Mouse (Mus musculus): ENCODE results near the gene Naip1.
"Not testable (repeated sequence)": the region's sequence is repeated elsewhere in the genome, so short reads cannot be mapped to it uniquely, and the experiment has no call there.

Naip1 gene

GRCm38 (mm10) chr13:100391021-100391420 lies 61.6 kb downstream of the Naip1 start:
- not testable (repeated sequence) for DNase-seq (ENCODE audit: low spot score)

DNA sequence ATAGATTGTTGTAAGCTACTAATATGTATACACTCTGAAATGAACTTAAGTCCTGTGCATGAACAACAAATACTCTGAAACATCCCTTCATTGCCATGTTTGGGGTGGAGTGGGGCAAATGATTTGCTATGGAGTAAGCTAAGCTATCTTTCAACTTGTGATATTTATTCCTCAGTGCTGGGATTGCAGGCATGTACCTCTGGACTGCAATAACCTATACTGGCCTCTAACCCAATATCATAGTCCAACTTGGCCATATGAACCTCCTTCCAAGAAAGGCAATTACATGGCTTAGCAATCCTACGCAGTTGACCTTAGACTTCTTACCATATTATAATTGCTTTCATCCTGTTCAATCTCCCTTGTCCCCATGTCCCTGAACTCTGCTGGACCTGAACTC lies 82.1 kb downstream of the Naip1 start:
- DNase-seq (ENCODE audit: low spot score), result no peak
